Mouse (Mus musculus) hindbrain, postnatal 0 days (tissue): ENCODE measurements at regions not wholly inside any gene's neighbourhood (a gene's known extent, or its start where the extent isn't known, plus 50 kb on each side); places are given as distances from the start of the nearest gene placed in this dataset.

Source experiments
- ATAC-seq: fragments of 200-750 bp; cut with Nextera tagmentation; 2 replicates; pipeline ENCODE4 v1.8.0; 2017; ENCODE audit warnings: mild to moderate bottlenecking, moderate TSS enrichment, moderate library complexity
- DNase-seq: peaks from one replicate; pipeline ENCODE4 v3.0.0-alpha.2; 2015; ENCODE audit warnings: low spot score
- H3K27ac ChIP-seq: fragments of 300-500 bp; sonication (generic); 2 replicates; pipeline ENCODE4 v1.5.1; 2014; ENCODE audit warnings: mild to moderate bottlenecking
- H3K27me3 ChIP-seq: fragments of 300-500 bp; sonication (generic); 2 replicates; pipeline ENCODE4 v1.6.1; 2014; ENCODE audit warnings: low read length, mixed read lengths; ENCODE audit not compliant: insufficient read depth
- H3K36me3 ChIP-seq: fragments of 300-500 bp; sonication (generic); 2 replicates; pipeline ENCODE4 v1.6.1; 2014; ENCODE audit warnings: low read length, mixed read lengths; ENCODE audit not compliant: insufficient read depth
- H3K4me1 ChIP-seq: fragments of 300-500 bp; sonication (generic); 2 replicates; pipeline ENCODE4 v1.6.1; 2014; ENCODE audit warnings: antibody characterized with exemption, low read length, mixed read lengths; ENCODE audit not compliant: insufficient read depth
- H3K4me2 ChIP-seq: fragments of 300-500 bp; sonication (generic); 2 replicates; pipeline ENCODE4 v1.6.1; 2014; ENCODE audit warnings: low read depth, mild to moderate bottlenecking, low read length, moderate library complexity, mixed read lengths
- H3K4me3 ChIP-seq: fragments of 300-500 bp; sonication (generic); 2 replicates; pipeline ENCODE4 v1.5.1; 2014; ENCODE audit warnings: low read length
- H3K9ac ChIP-seq: fragments of 300-500 bp; sonication (generic); replicated peaks from 2 replicates; pipeline ENCODE4 v1.6.1; 2014; ENCODE audit warnings: mild to moderate bottlenecking, low read length, moderate library complexity, mixed read lengths
- H3K9me3 ChIP-seq: fragments of 300-500 bp; sonication (generic); 2 replicates; pipeline ENCODE4 v1.6.1; 2016; ENCODE audit warnings: low read length, mixed read lengths
- CTCF ChIP-seq: IDR thresholded peaks from 2 replicates; pipeline ENCODE4 v1.5.1; 2016; ENCODE audit warnings: antibody characterized with exemption, control low read depth, low read depth
- WGBS: fragments of 180-500 bp; shearing (Covaris S2); extraction: QIAGEN DNeasy Blood & Tissue Kit; methylation state at CpG from one replicate; pipeline ENCODE4 v1.1.7; 2014; 5-methylcytosine and 5-hydroxymethylcytosine counted together

GRCm38 (mm10) chr1:81950853-81951252 lies 282.1 kb upstream of the Gm9747 start:
- H3K27ac ChIP-seq, result no peak overlapping the region
- ATAC-seq (no peak), DNase-seq (no peak)
- H3K27me3 ChIP-seq, result no peaks in the 10 kb centered on the region
- no peaks in the 10 kb centered on the region for H3K4me1 ChIP-seq
- H3K9me3 ChIP-seq, result no peaks in the 10 kb centered on the region
- H3K4me2 ChIP-seq, result no peak overlapping the region
- H3K36me3 ChIP-seq, result no peaks in the 10 kb centered on the region
- H3K4me3 ChIP-seq, result no peak overlapping the region
- no peak overlapping the region for H3K9ac ChIP-seq
- WGBS, result 72% methylated on average over 1 of the region's 1 CpGs
- no peak for TF ChIP-seq CTCF

- Histone ChIP-seq H3K4me3 (no peak overlapping the region), H3K36me3 (no peaks in the 10 kb centered on the region), H3K4me2 (no peak overlapping the region), H3K27ac (no peak overlapping the region), H3K9me3 (no peaks in the 10 kb centered on the region), H3K4me1 (no peaks in the 10 kb centered on the region), H3K9ac (no peak overlapping the region), H3K27me3 (no peaks in the 10 kb centered on the region)
- no peak for ATAC-seq
- no peak for TF ChIP-seq CTCF
- 83% methylated on average over 4 of the region's 4 CpGs for WGBS
- no peak for DNase-seq
Measured at GRCm38 (mm10) chr1:81951493-81952011, 281.4 kb upstream of the Gm9747 start.

GRCm38 (mm10) chr1:81952095-81952494 lies 280.8 kb upstream of the Gm9747 start:
- H3K9ac ChIP-seq, result no peak overlapping the region
- no peaks in the 10 kb centered on the region for H3K4me1 ChIP-seq
- TF ChIP-seq CTCF, result no peak
- no peak overlapping the region for H3K27ac ChIP-seq
- no peak for ATAC-seq
- 77% methylated on average over 3 of the region's 3 CpGs for WGBS
- no peaks in the 10 kb centered on the region for H3K36me3 ChIP-seq
- no peak overlapping the region for H3K4me3 ChIP-seq
- no peaks in the 10 kb centered on the region for H3K27me3 ChIP-seq
- no peaks in the 10 kb centered on the region for H3K9me3 ChIP-seq
- no peak overlapping the region for H3K4me2 ChIP-seq
- no peak for DNase-seq

GRCm38 (mm10) chr1:81954507-81954906 lies 278.4 kb upstream of the Gm9747 start:
- no peaks in the 10 kb centered on the region for H3K4me1 ChIP-seq
- H3K4me2 ChIP-seq, result no peak overlapping the region
- TF ChIP-seq CTCF, result no peak
- no peak overlapping the region for H3K4me3 ChIP-seq
- no peaks in the 10 kb centered on the region for H3K36me3 ChIP-seq
- no peaks in the 10 kb centered on the region for H3K27me3 ChIP-seq
- ATAC-seq (no peak), DNase-seq (no peak)
- WGBS, result 85% methylated on average over 2 of the region's 2 CpGs
- H3K9me3 ChIP-seq, result no peaks in the 10 kb centered on the region
- no peak overlapping the region for H3K9ac ChIP-seq
- no peak overlapping the region for H3K27ac ChIP-seq

- no peaks in the 10 kb centered on the region for H3K36me3 ChIP-seq
- no peak overlapping the region for H3K4me2 ChIP-seq
- no peak overlapping the region for H3K9ac ChIP-seq
- 100% methylated on average over 1 of the region's 1 CpGs for WGBS
- H3K4me1 ChIP-seq, result no peaks in the 10 kb centered on the region
- H3K27ac ChIP-seq, result no peak overlapping the region
- no peaks in the 10 kb centered on the region for H3K9me3 ChIP-seq
- H3K4me3 ChIP-seq, result no peak overlapping the region
- TF ChIP-seq CTCF, result no peak
- no peak for ATAC-seq
- DNase-seq, result no peak
- H3K27me3 ChIP-seq, result no peaks in the 10 kb centered on the region
Measured at GRCm38 (mm10) chr1:81967062-81967461, 265.9 kb upstream of the Gm9747 start.

DNA sequence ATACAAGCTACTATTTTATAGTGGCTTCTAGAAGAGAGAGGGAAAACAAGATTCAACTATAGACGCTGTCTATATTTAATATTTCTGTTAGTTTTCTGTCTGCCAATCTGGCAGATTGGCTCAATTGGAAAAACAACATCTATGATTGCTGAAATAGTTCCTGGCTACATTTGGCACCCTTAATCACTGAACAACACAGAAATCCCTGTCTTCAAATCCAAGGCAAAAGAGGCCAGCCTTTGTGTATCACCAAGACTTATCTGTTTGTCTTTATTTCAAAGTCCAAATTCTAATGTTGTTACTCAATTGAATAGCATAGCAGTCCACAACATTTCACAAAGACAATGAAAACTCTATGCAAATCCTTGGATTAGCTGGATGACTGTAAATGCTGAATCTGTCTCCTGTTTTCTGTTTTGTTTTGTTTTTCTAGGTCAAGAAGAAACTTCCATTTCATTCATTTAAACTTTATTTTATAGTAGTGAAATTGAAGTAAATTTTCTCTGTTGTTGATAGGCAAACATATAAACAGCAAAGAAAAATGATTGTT lies 265.1 kb upstream of the Gm9747 start:
- Histone ChIP-seq H3K27me3 (no peaks in the 10 kb centered on the region), H3K9me3 (no peaks in the 10 kb centered on the region), H3K4me1 (no peaks in the 10 kb centered on the region), H3K4me2 (no peak overlapping the region), H3K36me3 (no peaks in the 10 kb centered on the region), H3K4me3 (no peak overlapping the region), H3K27ac (no peak overlapping the region), H3K9ac (no peak overlapping the region)
- no peak for ATAC-seq
- 64% methylated on average over 1 of the region's 1 CpGs for WGBS
- no peak for DNase-seq
- TF ChIP-seq CTCF, result no peak

DNA sequence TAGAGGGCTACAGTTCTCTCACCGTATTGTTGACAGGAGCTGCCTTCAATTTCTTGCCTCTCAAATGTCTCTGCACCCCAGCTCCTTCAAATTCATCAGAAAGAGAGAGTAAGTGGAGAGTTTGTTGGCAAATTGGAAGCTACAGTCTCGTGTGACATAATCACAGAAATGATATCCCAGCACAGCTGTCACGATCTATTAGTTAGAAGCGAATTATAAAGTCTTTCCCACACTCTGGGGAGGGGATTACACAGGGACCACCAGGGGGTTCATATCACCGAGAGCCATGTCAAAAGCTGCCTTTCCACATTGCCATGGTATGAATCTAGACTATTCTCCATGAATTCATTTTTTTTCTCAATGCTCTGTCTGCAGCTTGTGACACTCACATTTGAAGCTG lies 260.3 kb upstream of the Gm9747 start:
- H3K9ac ChIP-seq, result no peak overlapping the region
- no peak for ATAC-seq
- no peaks in the 10 kb centered on the region for H3K27me3 ChIP-seq
- H3K4me3 ChIP-seq, result no peak overlapping the region
- 70% methylated on average over 5 of the region's 5 CpGs for WGBS
- DNase-seq, result no peak
- H3K4me2 ChIP-seq, result no peak overlapping the region
- no peak for TF ChIP-seq CTCF
- no peaks in the 10 kb centered on the region for H3K4me1 ChIP-seq
- no peaks in the 10 kb centered on the region for H3K36me3 ChIP-seq
- H3K9me3 ChIP-seq, result no peaks in the 10 kb centered on the region
- no peak overlapping the region for H3K27ac ChIP-seq
